Mouse (Mus musculus): Measurements from ENCODE around the gene Trim65. TPM values are rescaled to one million over a fixed set of nuclear protein-coding genes. Genes with fewer than 3 reads are reported as not detected.

Trim65 gene
- total and polyA plus RNA-seq, 3 experiments = 0.66 to 2.0 (median 1.4) TPM

- TF ChIP-seq RAD21 (IDR thresholded peaks at IDR 0.05; ENCODE audit: low read depth, low read length) = peak; percentile 66
These were observed at the start of gene Trim65 (continued) for GRCm38 (mm10) chr11:116130488-116131205.

GRCm38 (mm10) chr11:116178411-116179121, 47.6 kb upstream of the Trim65 start:
- Histone ChIP-seq H3K36me3 (replicated peaks in 1 of 2; ENCODE audit: control insufficient read depth in 1 of 2, insufficient read depth in 1 of 2, low read length in 1 of 2) (peaks cover 73 to 87% of the 10 kb centered on the region in 2 experiments), H3K9ac (ENCODE audit: insufficient read depth, low read depth) (no peak overlapping the region), H3K4me1 (ENCODE audit: control insufficient read depth in 1 of 2, insufficient read depth in 2 of 2) (no peaks in the 10 kb centered on the region), H3K27ac (ENCODE audit: insufficient read depth, low read depth) (no peak overlapping the region), H3K79me2 (replicated peaks; ENCODE audit: control insufficient read depth, extremely low read depth, insufficient read depth, poor library complexity, severe bottlenecking) (no peaks in the 10 kb centered on the region), H3K9me3 (replicated peaks; ENCODE audit: low read length) (no peaks in the 10 kb centered on the region), H3K4me2 (ENCODE audit: insufficient read depth, low read depth, poor library complexity, severe bottlenecking) (no peak overlapping the region), H3K4me3 (replicated peaks in 1 of 3; ENCODE audit: low read depth in 2 of 3, low read length in 2 of 3, poor library complexity in 1 of 3) (no peak overlapping the region), H3K27me3 (replicated peaks) (no peaks in the 10 kb centered on the region)
- dilution Hi-C loops (cut with MboI; ENCODE audit: extremely low pct_ligation_motif_present, extremely low pct_unique_long_range_greater_than_20kb, low sequenced_read_pairs) (no loop called here), in situ Hi-C loops (cut with MboI; ENCODE audit: low pct_ligation_motif_present, low pct_unique_long_range_greater_than_20kb, low sequenced_read_pairs) (no loop called here)
- TF ChIP-seq HCFC1 (IDR thresholded peaks at IDR 0.05; ENCODE audit: low read depth, low read length) = no peak
- no peak for TF ChIP-seq USF1 (IDR thresholded peaks at IDR 0.05; ENCODE audit: low read depth, low read length)
- no peak for TF ChIP-seq USF2 (conservative IDR thresholded peaks at IDR 0.05; ENCODE audit: low read depth, low read length)
- no peak for TF ChIP-seq ZC3H11A (IDR thresholded peaks at IDR 0.05; ENCODE audit: low read depth, low read length)
- TF ChIP-seq MXI1 (IDR thresholded peaks at IDR 0.05; ENCODE audit: low read depth, low read length) = no peak
- TF ChIP-seq TBP (conservative IDR thresholded peaks at IDR 0.05; ENCODE audit: low read depth, low read length) = no peak
- no peak for TF ChIP-seq ETS1 (conservative IDR thresholded peaks at IDR 0.05; ENCODE audit: low read depth, low read length)
- no peak for TF ChIP-seq ZKSCAN1 (IDR thresholded peaks at IDR 0.05; ENCODE audit: borderline replicate concordance, low read depth, low read length)
- no peak for TF ChIP-seq JUND (conservative IDR thresholded peaks at IDR 0.05; ENCODE audit: low read depth, low read length)
- TF ChIP-seq MAX (IDR thresholded peaks at IDR 0.05; ENCODE audit: low read length) = no peak
- TF ChIP-seq POLR2A (IDR thresholded peaks at IDR 0.05; ENCODE audit: low read depth, low read length) = no peak
- no peak for DNase-seq (ENCODE audit: extremely low read depth)

DNA sequence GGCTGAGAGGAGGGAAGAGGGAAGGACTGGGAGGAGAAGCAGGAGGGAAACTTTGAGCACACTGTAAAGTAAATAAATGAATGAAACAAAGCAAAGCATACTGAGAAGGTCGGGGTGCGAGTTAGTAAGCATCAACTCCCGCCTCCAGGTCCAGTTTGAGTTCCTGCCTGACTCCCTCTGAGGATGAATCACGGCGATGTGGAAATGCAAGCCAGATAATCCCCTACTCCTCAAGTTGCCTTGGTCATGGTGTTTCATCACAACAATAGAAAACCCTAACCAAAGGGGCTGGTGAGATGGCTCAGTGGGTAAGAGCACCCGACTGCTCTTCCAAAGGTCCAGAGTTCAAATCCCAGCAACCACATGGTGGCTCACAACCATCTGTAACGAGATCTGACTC, 45.1 kb upstream of the Trim65 start:
- Histone ChIP-seq H3K4me1 (ENCODE audit: control insufficient read depth in 1 of 2, insufficient read depth in 2 of 2) (peaks cover 0 to 9% of the 10 kb centered on the region in 2 experiments; a peak in 2 of 4 replicates), H3K27me3 (replicated peaks) (no peaks in the 10 kb centered on the region), H3K4me3 (replicated peaks in 1 of 3; ENCODE audit: low read depth in 2 of 3, low read length in 2 of 3, poor library complexity in 1 of 3) (no peak overlapping the region), H3K9ac (ENCODE audit: insufficient read depth, low read depth) (no peak overlapping the region), H3K4me2 (ENCODE audit: insufficient read depth, low read depth, poor library complexity, severe bottlenecking) (no peak overlapping the region), H3K27ac (ENCODE audit: insufficient read depth, low read depth) (no peak overlapping the region), H3K9me3 (replicated peaks; ENCODE audit: low read length) (no peaks in the 10 kb centered on the region), H3K79me2 (replicated peaks; ENCODE audit: control insufficient read depth, extremely low read depth, insufficient read depth, poor library complexity, severe bottlenecking) (no peaks in the 10 kb centered on the region), H3K36me3 (replicated peaks in 1 of 2; ENCODE audit: control insufficient read depth in 1 of 2, insufficient read depth in 1 of 2, low read length in 1 of 2) (peaks cover 67 to 91% of the 10 kb centered on the region in 2 experiments)
- no peak for TF ChIP-seq MYC (IDR thresholded peaks at IDR 0.05; ENCODE audit: low read depth, low read length)
- no peak for TF ChIP-seq TCF12 (IDR thresholded peaks at IDR 0.05; ENCODE audit: low read depth, low read length)
- TF ChIP-seq PAX5 (IDR thresholded peaks at IDR 0.05; ENCODE audit: low read length) = no peak
- DNase-seq (ENCODE audit: extremely low read depth) = no peak
- dilution Hi-C loops (cut with MboI; ENCODE audit: extremely low pct_ligation_motif_present, extremely low pct_unique_long_range_greater_than_20kb, low sequenced_read_pairs) (no loop called here), in situ Hi-C loops (cut with MboI; ENCODE audit: low pct_ligation_motif_present, low pct_unique_long_range_greater_than_20kb, low sequenced_read_pairs) (no loop called here)
